Mouse (Mus musculus): ENCODE data around the gene 4931440F15Rik.

GRCm38 (mm10) chr11:29813267-29813666 is 12.2 kb downstream of the 4931440F15Rik start:
- TF ChIP-seq USF1 (IDR thresholded peaks at IDR 0.05; ENCODE audit: low read depth, low read length) = no peak
- TF ChIP-seq CTCF (IDR thresholded peaks at IDR 0.05 in 2 of 3, conservative IDR thresholded peaks at IDR 0.05 in 1 of 3; ENCODE audit: control insufficient read depth in 1 of 3, insufficient read depth in 1 of 3, low read depth in 2 of 3, low read length in 3 of 3, poor library complexity in 1 of 3, severe bottlenecking in 1 of 3) = no peak
- TF ChIP-seq POLR2A (IDR thresholded peaks at IDR 0.05; ENCODE audit: control insufficient read depth in 1 of 2, insufficient read depth in 1 of 2, low read depth in 1 of 2, low read length in 2 of 2, poor library complexity in 1 of 2) = no peak
- TF ChIP-seq UBTF (IDR thresholded peaks at IDR 0.05; ENCODE audit: borderline replicate concordance, insufficient read depth, low read depth, low read length) = no peak
- no peak for TF ChIP-seq MYB (IDR thresholded peaks at IDR 0.05; ENCODE audit: low read depth, low read length)
